Mouse (Mus musculus): Measurements from ENCODE around the gene Xlr4a. TPM values are rescaled to one million over a fixed set of nuclear protein-coding genes. Genes with fewer than 3 reads are reported as not detected.
A peak's percentile ranks its signal among the peaks of the same experiment; 100 is the strongest.

Xlr4a gene
- total RNA-seq, 2 experiments from 2014 or later = 1.0 TPM; not detected in 1

GRCm38 (mm10) chrX:73053860-73054563, 28.3 kb downstream of the Xlr4a start:
- peak; percentile 89 to 95 for DNase-seq (ENCODE audit: extremely low spot score in 1 of 2, low spot score in 2 of 2)
- Histone ChIP-seq H3K4me3 (peak overlapping the region; percentile 20; the same call in 1 of the 2 replicates), H3K27ac (no peak overlapping the region; the same call in 1 of the 2 replicates)
- TF ChIP-seq CTCF (IDR thresholded peaks at IDR 0.05) = peak; percentile 91
- intact Hi-C loops (cut with DNase I) = loop anchor here (5.0 to 10.0 kb wide), 5 partner anchors 381 to 893 kb away; partner anchors contain the start of gene Trex2

GRCm38 (mm10) chrX:73039666-73040065, 42.6 kb downstream of the Xlr4a start:
- TF ChIP-seq CTCF (IDR thresholded peaks at IDR 0.05) = no peak
- DNase-seq (ENCODE audit: extremely low spot score in 1 of 2, low spot score in 2 of 2) = no peak
- intact Hi-C loops (cut with DNase I) = no loop called here
- no peak overlapping the region for H3K27ac ChIP-seq
- no peak overlapping the region for H3K4me3 ChIP-seq

DNA sequence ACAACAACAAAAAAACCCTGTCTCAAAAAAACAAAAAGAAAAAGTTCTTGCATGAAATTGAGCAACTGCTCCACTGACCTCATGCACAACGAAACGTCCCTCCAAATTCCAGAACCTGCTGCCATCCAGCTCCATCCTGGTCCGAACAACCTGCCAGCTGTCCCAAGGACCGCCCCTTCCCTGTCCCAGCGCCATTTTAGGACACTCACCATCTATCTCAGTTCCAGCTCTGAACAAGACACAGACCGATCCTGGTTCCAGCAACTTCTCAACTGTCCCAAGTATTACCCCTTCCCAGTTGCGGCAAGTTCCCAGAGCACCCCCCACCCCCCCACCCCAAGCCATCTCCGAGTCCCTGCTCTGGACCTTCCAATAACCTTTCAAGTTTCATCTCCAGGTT, 43.4 kb downstream of the Xlr4a start:
- intact Hi-C loops (cut with DNase I) = no loop called here
- TF ChIP-seq CTCF (IDR thresholded peaks at IDR 0.05) = no peak
- no peak overlapping the region for H3K27ac ChIP-seq
- H3K4me3 ChIP-seq = no peak overlapping the region
- no peak for DNase-seq (ENCODE audit: extremely low spot score in 1 of 2, low spot score in 2 of 2)

DNA sequence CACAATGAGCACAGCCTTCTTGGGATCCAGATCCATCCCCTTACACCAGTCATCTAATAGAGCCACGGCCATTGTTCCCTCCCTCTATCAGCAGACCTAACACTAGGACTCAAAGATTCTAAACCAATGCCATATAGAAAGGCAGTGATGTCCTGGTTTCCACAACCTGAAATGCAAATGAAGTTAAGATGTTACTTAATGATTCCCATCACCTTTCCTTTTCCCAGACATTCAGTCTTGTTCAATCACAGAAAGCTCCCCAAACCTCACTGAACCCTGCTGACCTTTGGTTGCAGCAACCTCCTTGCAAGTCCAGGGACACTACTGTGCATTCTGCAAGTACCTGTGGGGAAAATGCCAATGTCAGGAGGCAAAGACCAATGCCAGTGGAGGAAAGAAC, 45.3 kb downstream of the Xlr4a start, which contains the start of gene Pnma5:
Pnma5 (minus strand) TSS at position 101 of the 400 bp plus-strand sequence.
- TF ChIP-seq CTCF (IDR thresholded peaks at IDR 0.05) = no peak
- no peak for DNase-seq (ENCODE audit: extremely low spot score in 1 of 2, low spot score in 2 of 2)
- intact Hi-C loops (cut with DNase I) = no loop called here
- no peak within 1 kb of the TSS for H3K27ac ChIP-seq
- H3K4me3 ChIP-seq = no peak within 1 kb of the TSS

Other genes with a start within 250 kb of the Xlr4a start
- gene Cetn2, start 164.1 kb downstream of the Xlr4a start, total RNA-seq (2021) = 10 to 100 TPM; 51.0 to 52.9 TPM
- gene Nsdhl, start 163.9 kb downstream of the Xlr4a start, total RNA-seq (2021) = 10 to 100 TPM; 20.3 to 23.2 TPM
- under 1 TPM; 0.37 to 0.84 TPM for gene Zfp185, start 95.1 kb downstream of the Xlr4a start, total RNA-seq (2021)
- gene Pnma5, start 45.4 kb downstream of the Xlr4a start, total RNA-seq (2021) = under 1 TPM; 0.21 to 0.25 TPM
- 10 to 100 TPM; 14.4 to 16.3 TPM for gene Pnma3, start 17.7 kb downstream of the Xlr4a start, total RNA-seq (2021)
- 1 to 10 TPM; 1.4 to 3.3 TPM for gene Xlr3a, start 14.6 kb upstream of the Xlr4a start, total RNA-seq (2021)
- 1 to 10 TPM in 1 of 2 experiments, under 1 TPM in 1; 0.93 to 2.7 TPM for gene Gm14685, start 34.6 kb upstream of the Xlr4a start, total RNA-seq (2021)
- gene Xlr5b, start 66.3 kb upstream of the Xlr4a start, total RNA-seq (2021) = not detected
- under 1 TPM in 1 of 2 experiments, not detected in 1; 0.63 TPM for gene DXBay18, start 67.0 kb upstream of the Xlr4a start, total RNA-seq (2021)
- not detected for gene Spin2d, start 94.5 kb upstream of the Xlr4a start, total RNA-seq (2021)
- 1 to 10 TPM in 1 of 2 experiments, under 1 TPM in 1; 0.26 to 8.9 TPM for gene Xlr3b, start 109.7 kb upstream of the Xlr4a start, total RNA-seq (2021)
- 1 to 10 TPM in 1 of 2 experiments, not detected in 1; 2.0 TPM for gene Xlr4b, start 131.9 kb upstream of the Xlr4a start, total RNA-seq (2021)
- gene F8a, start 145.8 kb upstream of the Xlr4a start, total RNA-seq (2021) = 10 to 100 TPM; 16.3 to 18.6 TPM
- gene Xlr4c, start 160.7 kb upstream of the Xlr4a start, total RNA-seq (2021) = not detected
- gene Xlr3c, start 182.9 kb upstream of the Xlr4a start, total RNA-seq (2021) = not detected
- gene Xlr5a, start 210.5 kb upstream of the Xlr4a start, total RNA-seq (2021) = not detected
- gene Xlr5c, start 210.5 kb upstream of the Xlr4a start, total RNA-seq (2021) = not detected